Mouse (Mus musculus): ENCODE results near the gene Slc25a21. TPM values are rescaled to one million over a fixed set of nuclear protein-coding genes. Genes with fewer than 3 reads are reported as not detected.
"Not testable (repeated sequence)": the region's sequence is repeated elsewhere in the genome, so short reads cannot be mapped to it uniquely, and the experiment has no call there.

Slc25a21 gene
- under 1 TPM; 0.08 to 0.42 TPM for total RNA-seq (2021)

DNA sequence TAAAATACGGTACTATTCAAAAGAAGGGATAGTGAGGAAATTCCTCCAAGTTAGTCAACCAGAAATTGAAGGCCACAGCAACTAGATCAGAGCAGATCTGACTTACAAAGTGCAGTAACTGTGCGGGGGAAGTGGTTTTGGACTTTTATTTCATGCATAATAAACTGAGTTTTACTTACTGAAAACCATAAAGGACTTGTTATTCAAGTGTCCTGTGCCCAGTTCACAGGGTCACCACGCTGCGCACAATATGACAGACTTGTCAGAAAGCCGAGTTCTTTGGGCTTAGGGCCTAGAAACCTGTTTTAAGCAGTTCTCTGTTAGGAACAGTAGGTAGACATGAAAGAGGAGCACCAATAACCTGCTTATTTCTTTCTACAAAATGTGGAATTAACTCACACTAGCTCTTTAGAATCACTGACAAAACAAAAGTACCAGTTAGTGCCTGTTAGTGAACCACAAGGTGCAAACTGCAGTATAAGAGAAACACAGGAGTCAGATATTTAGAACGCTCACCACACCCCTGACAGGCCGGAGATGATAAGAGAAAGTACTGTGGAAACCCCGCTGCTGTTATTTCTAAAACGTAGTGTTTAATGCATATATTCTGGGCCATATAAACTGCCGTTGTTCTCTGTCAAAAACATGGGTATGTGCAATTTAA lies at the start of gene Slc25a21:
Slc25a21 (minus strand) TSS at position 110 of the 664 bp plus-strand sequence.
- no peak for DNase-seq (ENCODE audit: low spot score)
- intact Hi-C loops (cut with DNase I), result no loop called here

DNA sequence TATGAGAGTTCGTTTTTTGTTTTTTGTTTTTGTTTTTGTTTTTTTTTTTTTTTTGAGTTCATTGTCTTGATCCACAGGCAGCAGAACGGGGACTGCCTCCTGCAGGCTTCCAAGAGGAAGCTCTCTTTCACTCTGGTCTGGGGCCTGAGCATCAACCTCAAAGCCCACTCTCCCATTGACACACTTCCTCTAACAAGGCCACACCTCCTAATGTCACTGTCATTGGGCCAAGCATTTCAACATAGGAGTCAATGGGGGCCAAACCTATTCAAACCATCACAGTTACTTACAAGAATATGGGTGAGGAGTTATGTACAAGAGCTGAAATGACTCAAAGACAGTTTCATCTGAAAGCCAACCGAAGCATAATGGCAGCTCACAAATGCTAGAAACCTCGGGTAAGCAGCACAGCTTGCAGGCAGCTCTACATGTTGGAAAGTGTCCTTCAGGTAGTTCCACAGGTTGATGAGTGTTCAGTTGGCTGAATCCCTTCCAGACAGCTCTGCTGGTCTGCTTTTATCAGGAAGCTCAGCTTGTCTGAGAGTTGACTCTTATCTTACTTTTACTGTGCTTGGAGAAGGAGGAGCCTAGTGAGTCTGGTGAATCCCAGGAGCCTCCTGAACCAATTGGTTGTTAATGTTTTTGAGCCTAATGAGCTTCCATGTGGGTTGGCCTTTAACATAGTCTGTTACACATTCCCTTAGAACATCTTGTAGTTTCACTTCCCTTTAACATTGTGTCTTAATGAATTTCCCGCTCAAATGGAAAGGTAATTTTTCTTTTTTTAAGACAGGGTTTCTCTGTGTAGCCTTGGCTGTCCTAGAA lies 46.6 kb upstream of the Slc25a21 start:
- intact Hi-C loops (cut with DNase I), result no loop called here
- DNase-seq (ENCODE audit: low spot score), result no peak

GRCm38 (mm10) chr12:57233386-57233785 lies 36.1 kb upstream of the Slc25a21 start:
- intact Hi-C loops (cut with DNase I), result loop anchor here (10.0 kb wide), 1 partner anchor 1981 kb away; the partner anchor contains the start of gene Fbxo33
- no peak for DNase-seq (ENCODE audit: low spot score)

- no peak for DNase-seq (ENCODE audit: low spot score)
- intact Hi-C loops (cut with DNase I), result loop anchor here (10.0 kb wide), 1 partner anchor 1984 kb away; the partner anchor contains the start of gene Fbxo33
These were observed 34.0 kb upstream of the Slc25a21 start for GRCm38 (mm10) chr12:57231085-57231875.

GRCm38 (mm10) chr12:57230192-57230706 lies 33.0 kb upstream of the Slc25a21 start, which contains the start of the genes Prps1l3 and Mipol1:
Gene Prps1l3 (plus strand): TSS chr12:57230412.
Gene Mipol1 (plus strand): TSS chr12:57230427.
- intact Hi-C loops (cut with DNase I), result loop anchor here (10.0 kb wide), 1 partner anchor 1985 kb away; the partner anchor contains the start of gene Fbxo33
- DNase-seq (ENCODE audit: low spot score), result peak; percentile 80

- intact Hi-C loops (cut with DNase I), result loop anchor here (10.0 kb wide), 1 partner anchor 1985 kb away; the partner anchor contains the start of gene Fbxo33
- DNase-seq (ENCODE audit: low spot score), result no peak
These were observed 32.4 kb upstream of the Slc25a21 start for GRCm38 (mm10) chr12:57229703-57230102.

DNA sequence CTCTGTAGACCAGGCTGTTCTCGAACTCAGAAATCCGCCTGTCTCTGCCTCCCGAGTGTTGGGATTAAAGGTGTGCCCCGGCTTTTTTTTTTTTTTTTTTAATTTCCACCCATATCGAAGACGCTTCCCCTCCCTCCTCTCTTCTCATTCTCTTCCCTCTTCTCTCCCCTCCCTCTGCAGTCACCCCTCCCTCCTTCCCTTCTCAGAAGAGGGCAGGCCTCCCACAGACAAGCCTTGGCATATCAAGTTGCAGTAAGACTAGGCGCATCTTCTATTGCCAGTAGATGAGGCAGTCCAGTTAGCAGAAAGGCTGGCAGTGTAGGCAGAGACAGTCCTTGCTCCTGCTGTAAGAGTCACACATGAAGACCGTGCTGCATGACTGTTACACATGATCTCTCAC lies 30.5 kb upstream of the Slc25a21 start:
- DNase-seq (ENCODE audit: low spot score), result no peak
- intact Hi-C loops (cut with DNase I), result no loop called here

DNA sequence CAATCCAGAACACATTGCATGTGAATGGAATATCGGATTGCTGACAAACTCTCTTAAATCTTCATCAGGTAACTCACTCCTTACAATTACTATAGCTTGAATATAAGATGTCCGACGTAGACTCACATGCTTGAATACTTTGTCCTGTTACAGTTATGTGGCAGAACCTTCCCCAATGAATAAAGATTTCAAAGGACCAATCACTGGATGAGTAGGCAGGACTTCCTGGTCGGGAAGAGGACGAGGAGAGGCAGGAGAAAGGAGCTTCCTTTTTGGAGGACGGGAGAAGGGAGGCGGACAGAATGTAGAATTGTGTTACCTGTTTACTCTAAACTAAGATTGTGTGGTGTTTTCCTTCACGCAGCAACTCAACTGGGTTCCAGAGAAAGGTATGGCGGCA lies 29.1 kb upstream of the Slc25a21 start:
- DNase-seq (ENCODE audit: low spot score), result no peak
- intact Hi-C loops (cut with DNase I), result no loop called here

GRCm38 (mm10) chr12:57212463-57212862 lies 15.2 kb upstream of the Slc25a21 start:
- intact Hi-C loops (cut with DNase I); DNase-seq (ENCODE audit: low spot score): not testable (repeated sequence)

DNA sequence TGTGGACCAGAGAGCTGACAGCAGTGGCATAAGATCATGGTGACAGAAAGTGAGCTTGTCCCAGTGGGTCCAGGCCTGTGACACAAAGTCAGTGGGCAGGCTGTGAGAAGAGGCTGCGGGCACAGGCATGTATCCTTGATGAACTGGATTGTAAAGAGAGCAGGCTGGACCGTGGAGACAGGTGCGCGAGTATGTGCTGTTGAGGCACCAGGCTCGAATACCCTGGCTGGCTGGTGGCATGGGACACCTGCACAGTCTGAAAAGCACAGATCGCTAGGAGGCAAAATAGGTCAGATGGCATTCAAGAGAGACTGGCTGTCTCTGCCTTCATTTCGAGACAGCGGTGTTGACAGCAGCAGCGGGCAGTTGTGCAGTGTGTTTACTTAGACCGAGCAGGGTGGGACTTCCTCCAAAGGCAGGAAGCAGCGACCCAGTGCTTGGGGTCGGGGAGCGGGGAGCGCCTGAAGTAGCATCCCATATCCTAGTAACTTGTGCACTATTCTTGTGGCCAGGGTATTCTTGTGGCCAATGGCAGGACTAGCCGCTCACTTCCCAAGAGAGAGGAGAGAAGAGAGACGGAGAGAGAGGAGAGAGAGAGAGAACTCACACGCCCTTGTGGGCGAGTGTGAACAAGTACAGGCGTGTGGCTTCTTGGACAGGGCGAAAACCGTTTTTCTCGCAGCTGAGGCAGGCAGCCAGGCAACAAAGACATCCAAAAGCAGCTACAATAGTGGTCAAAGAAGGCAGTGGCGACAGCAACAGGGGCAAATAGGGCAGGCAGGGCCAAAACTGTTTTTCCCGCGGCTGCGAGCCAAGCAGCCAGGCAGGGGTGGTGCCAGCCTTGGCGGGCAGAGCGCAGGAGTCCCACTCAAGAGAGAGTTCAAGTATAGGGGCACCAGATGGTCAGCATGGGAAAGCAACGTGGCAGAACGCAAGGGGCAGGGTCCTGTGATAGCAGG lies 14.4 kb upstream of the Slc25a21 start:
- intact Hi-C loops (cut with DNase I), result no loop called here

GRCm38 (mm10) chr12:57204276-57204851 lies 7.1 kb upstream of the Slc25a21 start:
- DNase-seq (ENCODE audit: low spot score), result no peak
- intact Hi-C loops (cut with DNase I), result no loop called here

More for the DNA sequence above, 14.4 kb upstream of the Slc25a21 start:
- DNase-seq (ENCODE audit: low spot score), result peak; percentile 12

DNA sequence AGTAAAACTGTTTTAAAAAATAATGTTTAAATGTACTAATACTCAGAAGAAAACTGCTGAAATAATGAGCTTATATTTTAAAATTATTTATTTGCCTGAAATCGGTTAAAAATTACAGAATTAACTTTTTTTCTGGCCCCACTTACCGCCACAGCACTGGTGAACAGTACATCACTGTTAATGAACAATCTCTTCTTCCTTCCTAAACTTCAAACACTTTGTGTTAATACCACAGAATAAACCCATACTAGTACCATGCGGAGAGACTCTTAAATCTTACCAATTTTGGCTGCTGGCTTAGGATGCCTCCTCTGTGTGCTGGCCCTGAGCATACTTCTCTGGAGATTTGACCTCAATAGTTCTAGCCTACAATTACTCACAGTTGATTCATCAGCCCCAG lies 4.6 kb upstream of the Slc25a21 start:
- DNase-seq (ENCODE audit: low spot score), result no peak
- intact Hi-C loops (cut with DNase I), result no loop called here

DNA sequence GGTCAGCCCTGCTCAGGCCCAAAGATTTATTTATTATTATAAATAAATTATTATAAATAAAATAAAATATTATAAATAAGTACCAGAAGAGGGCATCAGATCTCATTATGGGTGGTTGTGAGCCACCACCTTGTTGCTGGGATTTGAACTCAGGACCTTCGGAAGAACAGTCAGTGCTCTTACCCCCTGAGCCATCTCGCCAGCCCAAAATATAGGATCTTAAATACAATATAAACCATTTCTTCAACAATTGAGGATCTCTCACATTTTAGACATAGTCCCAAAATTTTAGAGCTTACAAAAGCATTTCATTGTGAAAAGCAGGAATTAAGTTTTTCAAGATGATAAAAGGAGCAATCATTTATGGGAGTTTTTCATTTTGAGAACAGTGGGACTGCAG lies 2.2 kb upstream of the Slc25a21 start:
- no peak for DNase-seq (ENCODE audit: low spot score)
- intact Hi-C loops (cut with DNase I), result no loop called here

DNA sequence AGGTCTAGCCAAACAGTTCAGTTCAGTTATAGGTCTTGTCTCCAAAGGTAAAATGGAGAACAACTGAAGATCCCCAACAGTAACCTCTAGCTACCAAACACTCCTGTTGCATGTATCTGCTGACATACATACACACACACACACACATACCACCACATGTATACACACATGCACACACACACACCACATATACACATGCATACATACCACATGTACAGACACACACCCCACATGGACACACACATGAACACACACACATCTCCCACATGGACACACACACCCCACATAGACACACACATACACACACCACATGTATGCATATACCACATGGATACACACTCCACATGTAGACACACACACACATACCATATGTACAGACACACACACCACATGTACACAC lies 997 bp upstream of the Slc25a21 start:
- DNase-seq (ENCODE audit: low spot score), result no peak
- intact Hi-C loops (cut with DNase I), result no loop called here

DNA sequence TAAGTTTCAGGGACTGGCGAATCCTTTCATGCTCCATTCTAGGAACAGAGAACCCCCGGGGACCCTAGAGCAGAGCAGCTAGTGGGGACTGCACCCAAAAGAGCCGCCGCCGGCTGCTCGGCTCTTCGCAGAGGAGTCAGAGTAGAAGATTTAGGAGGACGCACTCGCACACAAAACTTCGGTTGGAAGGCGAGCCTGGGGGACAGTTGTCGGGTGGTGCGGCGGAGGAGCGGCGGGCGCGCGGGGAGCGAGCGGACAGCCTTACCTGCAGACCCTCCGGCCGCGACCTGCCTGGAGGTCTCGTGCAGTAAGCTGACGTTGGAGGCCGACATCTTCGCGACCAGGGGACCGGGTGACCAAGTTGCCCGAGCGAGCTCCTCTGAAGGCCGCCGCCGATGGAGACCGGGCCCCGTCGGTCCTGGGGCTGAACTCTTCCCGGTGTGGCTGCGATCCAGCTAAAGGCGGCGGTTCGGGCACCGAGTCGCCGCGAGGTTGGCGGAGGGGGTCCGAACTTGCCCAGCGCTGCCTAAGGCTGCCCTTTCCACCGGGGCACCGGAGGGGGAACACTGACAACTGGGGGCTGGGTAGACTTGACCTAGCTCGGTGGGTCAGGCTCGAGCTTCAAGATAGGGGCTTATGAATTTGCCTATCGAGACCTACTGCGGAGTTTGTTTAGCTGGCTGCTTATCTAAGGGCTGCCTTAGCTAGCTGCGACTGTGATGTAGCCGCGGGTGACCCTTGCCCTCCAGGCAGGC lies 487 bp downstream of the Slc25a21 start:
- DNase-seq (ENCODE audit: low spot score), result no peak
- intact Hi-C loops (cut with DNase I), result no loop called here

DNA sequence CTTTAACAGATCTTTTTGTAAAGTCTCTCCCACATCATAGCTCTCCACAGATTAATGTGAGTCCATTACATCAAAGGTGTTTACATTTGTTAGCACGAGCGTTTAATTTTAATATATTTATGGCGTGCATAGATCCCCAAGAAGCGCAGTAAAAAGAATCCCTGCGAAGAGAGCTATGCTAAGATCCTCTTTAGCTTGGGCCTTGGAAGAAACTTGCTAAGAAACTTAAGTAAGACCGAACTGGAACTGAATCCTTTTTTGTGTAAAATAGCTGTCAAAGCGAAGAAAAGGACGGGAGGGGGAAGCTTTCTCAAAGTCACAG lies 1.0 kb downstream of the Slc25a21 start:
- intact Hi-C loops (cut with DNase I), result no loop called here
- DNase-seq (ENCODE audit: low spot score), result no peak

DNA sequence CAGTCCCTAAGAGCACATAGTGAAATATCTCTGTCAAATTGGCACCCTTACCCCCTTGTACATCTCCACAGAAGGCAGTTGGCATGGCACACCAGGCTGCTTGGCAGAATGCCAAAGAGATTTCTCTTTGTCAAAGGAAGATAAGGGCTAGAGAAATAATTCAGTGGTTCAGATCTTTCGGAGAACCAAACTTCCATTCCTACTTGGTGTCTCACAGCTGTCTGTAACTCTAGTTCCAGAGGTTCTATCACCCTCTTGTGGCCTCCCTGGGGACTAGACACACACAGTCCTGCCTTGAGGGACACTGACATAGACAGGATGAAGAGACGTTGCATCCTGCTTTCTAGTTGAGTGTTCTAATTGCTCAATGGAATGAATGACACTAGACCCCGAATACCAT lies 2.7 kb downstream of the Slc25a21 start:
- intact Hi-C loops (cut with DNase I), result no loop called here
- DNase-seq (ENCODE audit: low spot score), result no peak

- DNase-seq (ENCODE audit: low spot score), result no peak
- intact Hi-C loops (cut with DNase I), result loop anchor here (5.0 to 10.0 kb wide), 3 partner anchors 202 to 1130 kb away; no protein-coding TSS in a partner anchor
These were observed 10.2 kb downstream of the Slc25a21 start for GRCm38 (mm10) chr12:57187032-57187431.
